Comparison of ENCODE assay signal across 11 mouse cellular contexts in the genomic region with DNA sequence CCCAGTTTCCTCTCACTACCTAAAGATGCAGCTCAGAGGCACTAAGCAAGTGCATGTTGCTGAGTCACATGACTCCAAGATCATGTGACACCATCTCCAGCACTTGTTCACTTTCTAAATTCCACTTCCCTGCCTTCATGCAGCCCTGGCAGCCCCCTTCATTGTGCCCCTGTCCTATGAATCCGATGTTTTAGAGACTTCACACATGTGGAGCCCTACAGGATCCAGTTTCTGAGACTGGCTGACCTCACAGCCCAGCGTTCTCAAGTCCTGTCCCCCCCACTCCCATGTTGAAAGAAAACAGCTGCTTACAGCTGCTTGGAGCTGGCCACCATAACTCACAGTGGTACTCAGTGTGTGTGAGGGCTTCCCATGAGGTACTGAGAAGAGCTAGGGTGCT. TPM values are rescaled to one million over a fixed set of nuclear protein-coding genes. Genes with fewer than 3 reads are reported as not detected.
DNase-seq lines count a peak whose midpoint lies in the region; ATAC-seq and TF ChIP-seq lines count a peak whose summit lies in the region.
"Had no signal": no experiment of that assay in that cellular context is flagged by ENCODE, and none has a peak within 500 bp of the region (broad histone marks: within the 10 kb centered on the region; RNA-seq: fewer than 3 reads in every experiment).

No protein-coding gene starts in this region.

- no peak overlapping the region for H3K4me3 ChIP-seq in intestine, embryonic 14.5 days (ENCODE audit: low read depth, low read length)
- no peak overlapping the region for H3K4me3 ChIP-seq in intestine, postnatal 0 days (ENCODE audit: low read depth, low read length)
- no peak overlapping the region for H3K4me3 ChIP-seq in intestine, embryonic 15.5 days (replicated peaks)

- H3K36me3 ChIP-seq in intestine, embryonic 14.5 days (ENCODE audit: control insufficient read depth, insufficient read depth, low read length): no peaks in the 10 kb centered on the region
- no peaks in the 10 kb centered on the region for H3K36me3 ChIP-seq in intestine, postnatal 0 days (ENCODE audit: control insufficient read depth, insufficient read depth)
- no peaks in the 10 kb centered on the region for H3K36me3 ChIP-seq in intestine, embryonic 15.5 days

- peak; percentile 69 for DNase-seq in intestine, embryonic 14.5 days (ENCODE audit: low spot score)
- peak; percentile 74 for DNase-seq in R1 (ENCODE audit: low read depth, low spot score)
- DNase-seq in lung, postnatal 10 days: peak; percentile 71
- no peak for DNase-seq in ovary, postnatal 36 days (ENCODE audit: low spot score)
- DNase-seq in left cerebral cortex, adult 11 months (ENCODE audit: low spot score): no peak
- DNase-seq in right cerebral cortex, postnatal 10 days (ENCODE audit: low spot score in 2 of 2): no peak
- DNase-seq: adrenal gland, postnatal 10 days; layer of hippocampus, adult 9-11 months had no signal

- no peak overlapping the region for H3K9ac ChIP-seq in intestine, embryonic 14.5 days (ENCODE audit: low read length)
- no peak overlapping the region for H3K9ac ChIP-seq in intestine, postnatal 0 days (ENCODE audit: low read depth, low read length)
- no peak overlapping the region for H3K9ac ChIP-seq in intestine, embryonic 15.5 days

- WGBS in intestine, embryonic 14.5 days: 25% methylated on average over 2 of the region's 2 CpGs
- WGBS in intestine, postnatal 0 days: 62% methylated on average over 2 of the region's 2 CpGs
- WGBS in intestine, embryonic 15.5 days: 37% methylated on average over 2 of the region's 2 CpGs

- TF ChIP-seq CTCF in intestine, postnatal 0 days (IDR thresholded peaks at IDR 0.05; ENCODE audit: low read depth): no peak

- peak overlapping the region; percentile 84 for H3K27ac ChIP-seq in intestine, embryonic 14.5 days (ENCODE audit: low read depth)
- H3K27ac ChIP-seq in intestine, postnatal 0 days (ENCODE audit: low read depth, low read length): no peak overlapping the region
- peak overlapping the region; percentile 57 for H3K27ac ChIP-seq in intestine, embryonic 15.5 days

- peaks cover 21% of the 10 kb centered on the region for H3K4me1 ChIP-seq in intestine, embryonic 14.5 days (replicated peaks; ENCODE audit: control insufficient read depth, insufficient read depth, low read length)
- 0 out of 2 replicates have a peak, but pooled peaks cover 10% of the 10 kb centered on the region for H3K4me1 ChIP-seq in intestine, postnatal 0 days (replicated peaks; ENCODE audit: control insufficient read depth, insufficient read depth, low read length)
- H3K4me1 ChIP-seq in intestine, embryonic 15.5 days (replicated peaks): peaks cover 23% of the 10 kb centered on the region

- H3K4me2 ChIP-seq in intestine, embryonic 14.5 days (ENCODE audit: low read length): 0 out of 2 replicates have a peak overlapping the region, but pooled peaks have one; percentile 4
- H3K4me2 ChIP-seq in intestine, postnatal 0 days (replicated peaks; ENCODE audit: low read depth): no peak overlapping the region
- H3K4me2 ChIP-seq in intestine, embryonic 15.5 days (replicated peaks): peak overlapping the region; percentile 11; the same call in 1 of the 2 replicates

- no peaks in the 10 kb centered on the region for H3K27me3 ChIP-seq in intestine, embryonic 14.5 days (replicated peaks; ENCODE audit: control insufficient read depth, insufficient read depth, low read length)
- no peaks in the 10 kb centered on the region for H3K27me3 ChIP-seq in intestine, postnatal 0 days (replicated peaks; ENCODE audit: control insufficient read depth, insufficient read depth, low read length)
- no peaks in the 10 kb centered on the region for H3K27me3 ChIP-seq in intestine, embryonic 15.5 days (replicated peaks)

- peak; percentile 73 for ATAC-seq in intestine, embryonic 14.5 days (replicated peaks; ENCODE audit: low FRiP score, low TSS enrichment, low read depth)
- ATAC-seq in intestine, postnatal 0 days: no peak
- ATAC-seq in intestine, embryonic 15.5 days: peak; percentile 71
- ATAC-seq: CD4-positive, CD25-positive, alpha-beta regulatory T cell, adult 4 months had no signal

- no peaks in the 10 kb centered on the region for H3K9me3 ChIP-seq in intestine, embryonic 14.5 days (ENCODE audit: control insufficient read depth, low read length)
- no peaks in the 10 kb centered on the region for H3K9me3 ChIP-seq in intestine, postnatal 0 days (ENCODE audit: control insufficient read depth)
- H3K9me3 ChIP-seq in intestine, embryonic 15.5 days: no peaks in the 10 kb centered on the region

RNA-seq across cellular contexts. Expression of gene Klc1, which starts 15.2 kb away (rescaled TPM):
- polyA plus RNA-seq in intestine, embryonic 14.5 days (2014; fragmentation: Nextera tagmentation; extraction: Ambion mirVana): 109 and 121 TPM in 2 replicates
- 42.9 and 45.7 TPM in 2 replicates for polyA plus RNA-seq in intestine, postnatal 0 days (2015; fragmentation: Nextera tagmentation; extraction: Ambion mirVana)
- polyA plus RNA-seq in intestine, embryonic 15.5 days (2015; fragmentation: Nextera tagmentation; extraction: Ambion mirVana): 91.1 and 92.1 TPM in 2 replicates

RNA-seq across cellular contexts. Expression of gene Apopt1, which starts 30.4 kb away (rescaled TPM):
- polyA plus RNA-seq in intestine, embryonic 14.5 days (2014; fragmentation: Nextera tagmentation; extraction: Ambion mirVana): 57.1 and 58.2 TPM in 2 replicates
- 42.6 and 44.8 TPM in 2 replicates for polyA plus RNA-seq in intestine, postnatal 0 days (2015; fragmentation: Nextera tagmentation; extraction: Ambion mirVana)
- 50.1 and 51.8 TPM in 2 replicates for polyA plus RNA-seq in intestine, embryonic 15.5 days (2015; fragmentation: Nextera tagmentation; extraction: Ambion mirVana)

RNA-seq across cellular contexts. Expression of gene Bag5, which starts 30.4 kb away (rescaled TPM):
- polyA plus RNA-seq in intestine, embryonic 14.5 days (2014; fragmentation: Nextera tagmentation; extraction: Ambion mirVana): 52.4 and 54.6 TPM in 2 replicates
- 29.6 and 32.1 TPM in 2 replicates for polyA plus RNA-seq in intestine, postnatal 0 days (2015; fragmentation: Nextera tagmentation; extraction: Ambion mirVana)
- polyA plus RNA-seq in intestine, embryonic 15.5 days (2015; fragmentation: Nextera tagmentation; extraction: Ambion mirVana): 46.7 and 48.7 TPM in 2 replicates

Comparison
In these comparisons a context has a peak if more than half of its experiments do, and no peak if none do; other contexts are left out.
1. DNase-seq: peak in intestine, embryonic 14.5 days (single experiment), R1 (single experiment) and lung, postnatal 10 days (single experiment); none in ovary, postnatal 36 days (single experiment), left cerebral cortex, adult 11 months (single experiment) and right cerebral cortex, postnatal 10 days (0 of 2).